Mouse (Mus musculus) liver, embryonic 14.5 days (tissue): ENCODE measurements around the gene Pcca. TPM values are rescaled to one million over a fixed set of nuclear protein-coding genes. Genes with fewer than 3 reads are reported as not detected.

Source experiments
- ATAC-seq: fragments of 200-750 bp; cut with Nextera tagmentation; 2 replicates; pipeline ENCODE4 v1.8.0; 2017; ENCODE audit warnings: moderate number of reproducible peaks, mild to moderate bottlenecking, moderate library complexity; ENCODE audit not compliant: insufficient read depth
- DNase-seq, 3 experiments: peaks; one replicate each; pipeline ENCODE4 v3.0.0-alpha.2; 2012 to 2013; ENCODE audit warnings: low read depth in 3 of 3, low spot score in 3 of 3
- H3K27ac ChIP-seq: fragments of 300-500 bp; sonication (generic); 2 replicates; pipeline ENCODE4 v1.5.1; 2014; ENCODE audit warnings: moderate library complexity, mild to moderate bottlenecking, control low read depth, inconsistent platforms
- H3K27me3 ChIP-seq: fragments of 300-500 bp; sonication (generic); 2 replicates; pipeline ENCODE4 v1.6.1; 2014; ENCODE audit warnings: mild to moderate bottlenecking, low read length, moderate library complexity; ENCODE audit not compliant: control insufficient read depth, insufficient read depth
- H3K36me3 ChIP-seq: fragments of 300-500 bp; sonication (generic); replicated peaks from 2 replicates; pipeline ENCODE4 v1.6.1; 2014; ENCODE audit warnings: low read depth; ENCODE audit not compliant: control insufficient read depth, insufficient read depth
- H3K4me1 ChIP-seq, 2 experiments: fragments of 200-500 bp in 1 of 2; fragments of 300-500 bp in 1 of 2; sonication (generic) in 1 of 2; replicated peaks; 2 replicates each; pipeline ENCODE4 v1.6.1; 2012 to 2014; ENCODE audit warnings: antibody characterized with exemption in 1 of 2, inconsistent platforms in 1 of 2, low read length in 1 of 2; ENCODE audit not compliant: control insufficient read depth in 2 of 2, insufficient read depth in 2 of 2
- H3K4me2 ChIP-seq: fragments of 300-500 bp; sonication (generic); 2 replicates; pipeline ENCODE4 v1.6.1; 2014; ENCODE audit warnings: low read depth, mild to moderate bottlenecking, control low read depth, moderate library complexity
- H3K4me3 ChIP-seq, 2 experiments: fragments of 200-500 bp in 1 of 2; fragments of 300-500 bp in 1 of 2; sonication (generic) in 1 of 2; 2 replicates each; pipeline ENCODE4 v1.5.1; 2012 to 2014; ENCODE audit warnings: low read depth in 2 of 2, low read length in 2 of 2, mild to moderate bottlenecking in 2 of 2, control low read depth in 1 of 2, inconsistent platforms in 1 of 2, moderate library complexity in 1 of 2; ENCODE audit not compliant: insufficient read depth in 1 of 2
- H3K9ac ChIP-seq: fragments of 300-500 bp; sonication (generic); replicated peaks from 2 replicates; pipeline ENCODE4 v1.6.1; 2014; ENCODE audit warnings: mild to moderate bottlenecking, control low read depth, moderate library complexity
- H3K9me3 ChIP-seq: fragments of 300-500 bp; sonication (generic); 2 replicates; pipeline ENCODE4 v1.6.1; 2016; ENCODE audit warnings: low read length, mixed read lengths; ENCODE audit not compliant: control insufficient read depth
- CTCF ChIP-seq: IDR thresholded peaks from 2 replicates; pipeline ENCODE4 v1.5.1; 2016; ENCODE audit warnings: antibody characterized with exemption, low read depth, control low read depth
- EP300 ChIP-seq: IDR thresholded peaks from 2 replicates; pipeline ENCODE4 v1.6.1; 2016; ENCODE audit warnings: antibody characterized with exemption, low read depth
- WGBS: fragments of 180-500 bp; shearing (Covaris S2); extraction: QIAGEN DNeasy Blood & Tissue Kit; methylation state at CpG from one replicate; pipeline ENCODE4 v1.1.7; 2014; ENCODE audit not compliant: insufficient replicate concordance; 5-methylcytosine and 5-hydroxymethylcytosine counted together
- polyA plus RNA-seq, 2 experiments: library from polyadenylated mRNA; depleted of rRNA in 1 of 2; stranded (reverse) in 1 of 2; unstranded in 1 of 2; fragments of >200 nt; fragmentation: Nextera tagmentation in 1 of 2; extraction: Ambion mirVana in 1 of 2; gene quantifications; 2 replicates each; pipeline versions ENCODE4 v1.2.1 to v1.2.3; 2012 to 2014

The Pcca gene
- polyA plus RNA-seq, 2 experiments = 8.9 to 9.8 TPM

GRCm38 (mm10) chr14:122608323-122608722 is 74.2 kb downstream of the Pcca start:
- TF ChIP-seq EP300 (no peak), CTCF (no peak)
- Histone ChIP-seq H3K4me2 (no peak overlapping the region), H3K27ac (no peak overlapping the region), H3K9ac (no peak overlapping the region), H3K4me3 (no peak overlapping the region), H3K9me3 (no peaks in the 10 kb centered on the region), H3K4me1 (peaks cover 0 to 4% of the 10 kb centered on the region in 2 experiments; a peak in 1 of 4 replicates), H3K36me3 (no peaks in the 10 kb centered on the region), H3K27me3 (no peaks in the 10 kb centered on the region)
- WGBS = 48% methylated on average over 2 of the region's 2 CpGs
- DNase-seq (no peak), ATAC-seq (no peak)

- TF ChIP-seq EP300 (no peak), CTCF (no peak)
- ATAC-seq (no peak), DNase-seq (no peak)
- H3K4me1 ChIP-seq = peaks cover 0 to 4% of the 10 kb centered on the region in 2 experiments; a peak in 1 of 4 replicates
- no peak overlapping the region for H3K9ac ChIP-seq
- H3K36me3 ChIP-seq = no peaks in the 10 kb centered on the region
- no peaks in the 10 kb centered on the region for H3K9me3 ChIP-seq
- no peak overlapping the region for H3K27ac ChIP-seq
- WGBS = 48% methylated on average over 4 of the region's 4 CpGs
- H3K4me3 ChIP-seq = no peak overlapping the region
- H3K4me2 ChIP-seq = no peak overlapping the region
- no peaks in the 10 kb centered on the region for H3K27me3 ChIP-seq
These were observed 76.9 kb downstream of the Pcca start for GRCm38 (mm10) chr14:122611035-122611434.

DNA sequence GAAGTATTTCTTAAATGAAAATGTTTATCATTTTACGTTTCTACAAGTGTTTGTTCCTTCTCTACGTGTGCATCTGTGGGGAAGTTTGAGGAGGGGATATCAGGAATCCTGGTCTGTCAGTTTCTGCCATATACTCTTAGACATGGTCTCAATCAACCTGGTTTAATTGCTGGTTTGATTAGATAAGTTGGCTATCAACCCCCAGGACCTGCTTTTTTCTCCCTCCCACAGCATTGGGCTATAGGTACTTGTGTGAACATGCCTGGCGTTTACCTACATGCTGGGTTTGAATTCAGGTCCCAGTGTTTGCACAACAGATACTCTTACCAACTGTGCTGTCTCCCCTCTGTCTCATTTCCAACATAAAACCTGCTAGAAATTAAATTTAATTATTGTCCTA is 78.2 kb downstream of the Pcca start:
- TF ChIP-seq CTCF = no peak
- TF ChIP-seq EP300 = peak; percentile 7; the same call in 1 of the 2 replicates
- Histone ChIP-seq H3K9me3 (no peaks in the 10 kb centered on the region), H3K27ac (no peak overlapping the region), H3K36me3 (no peaks in the 10 kb centered on the region), H3K4me2 (no peak overlapping the region), H3K9ac (no peak overlapping the region), H3K27me3 (no peaks in the 10 kb centered on the region), H3K4me1 (peaks cover 0 to 4% of the 10 kb centered on the region in 2 experiments; a peak in 1 of 4 replicates), H3K4me3 (no peak overlapping the region)
- 0 out of 2 replicates have a peak, but pooled peaks have one; percentile 35 for ATAC-seq
- peak in 1 of 3 experiments; percentile 7 for DNase-seq
- 47% methylated on average over 3 of the region's 3 CpGs for WGBS

DNA sequence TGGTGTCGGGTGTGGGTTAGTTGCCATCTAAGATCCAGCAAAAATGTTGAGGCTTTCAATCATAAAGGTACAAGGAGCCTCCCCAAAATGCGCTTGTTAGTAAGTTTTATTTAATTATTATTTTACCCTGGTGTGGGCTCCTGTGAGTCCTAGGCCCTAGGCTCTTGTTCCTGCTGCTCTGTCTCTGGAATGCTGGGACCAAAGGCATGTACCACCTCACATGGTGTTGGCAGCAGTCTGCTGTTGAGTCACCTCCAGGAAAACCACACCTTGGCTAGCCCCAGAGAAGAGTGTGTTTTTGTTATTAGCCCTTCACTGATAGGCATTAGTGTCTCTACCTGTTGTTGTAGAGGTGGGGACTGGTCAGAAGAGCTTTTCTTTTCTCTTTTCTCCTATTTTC is 83.5 kb downstream of the Pcca start:
- H3K9ac ChIP-seq = no peak overlapping the region
- no peak for TF ChIP-seq CTCF
- no peak for TF ChIP-seq EP300
- H3K4me3 ChIP-seq = no peak overlapping the region
- DNase-seq = no peak
- 65% methylated on average over 2 of the region's 2 CpGs for WGBS
- H3K36me3 ChIP-seq = no peaks in the 10 kb centered on the region
- no peaks in the 10 kb centered on the region for H3K4me1 ChIP-seq
- no peak overlapping the region for H3K4me2 ChIP-seq
- H3K27me3 ChIP-seq = no peaks in the 10 kb centered on the region
- no peak overlapping the region for H3K27ac ChIP-seq
- H3K9me3 ChIP-seq = no peaks in the 10 kb centered on the region
- no peak for ATAC-seq

DNA sequence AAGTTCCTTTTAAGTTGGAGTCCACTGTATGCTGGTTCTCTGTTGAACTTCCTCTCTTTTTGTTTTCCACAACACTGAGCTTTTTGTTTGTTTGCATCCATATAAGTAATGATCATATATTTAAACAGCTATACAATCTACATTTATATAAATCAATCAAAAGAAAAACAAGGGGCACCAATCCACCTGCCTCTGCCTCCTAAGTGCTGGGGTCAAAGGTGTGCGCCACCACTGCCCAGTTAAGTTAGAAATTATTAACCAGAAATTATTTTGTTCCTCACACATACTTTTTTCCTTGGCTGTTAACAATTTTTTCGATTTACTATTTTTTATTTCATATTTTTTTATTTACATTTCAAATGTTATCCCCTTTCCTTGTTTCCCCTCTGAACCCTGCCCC is 99.3 kb downstream of the Pcca start:
- Histone ChIP-seq H3K4me2 (no peak overlapping the region), H3K9me3 (no peaks in the 10 kb centered on the region), H3K27ac (no peak overlapping the region), H3K9ac (no peak overlapping the region), H3K4me3 (no peak overlapping the region), H3K27me3 (no peaks in the 10 kb centered on the region), H3K4me1 (no peaks in the 10 kb centered on the region), H3K36me3 (no peaks in the 10 kb centered on the region)
- ATAC-seq (no peak), DNase-seq (no peak)
- TF ChIP-seq EP300 = no peak
- no peak for TF ChIP-seq CTCF
- WGBS = 55% methylated on average over 2 of the region's 2 CpGs

- no peak overlapping the region for H3K9ac ChIP-seq
- DNase-seq = no peak
- 48% methylated on average over 6 of the region's 6 CpGs for WGBS
These were observed 102.5 kb downstream of the Pcca start for GRCm38 (mm10) chr14:122636601-122637000.

More at GRCm38 (mm10) chr14:122636601-122637000, 102.5 kb downstream of the Pcca start:
- TF ChIP-seq CTCF (no peak), EP300 (no peak)
- no peak for ATAC-seq
- H3K4me2 ChIP-seq = no peak overlapping the region
- H3K27ac ChIP-seq = no peak overlapping the region
- no peaks in the 10 kb centered on the region for H3K4me1 ChIP-seq
- no peaks in the 10 kb centered on the region for H3K9me3 ChIP-seq
- H3K27me3 ChIP-seq = no peaks in the 10 kb centered on the region
- H3K36me3 ChIP-seq = no peaks in the 10 kb centered on the region
- H3K4me3 ChIP-seq = no peak overlapping the region
